Mouse (Mus musculus): ENCODE data around the gene Nceh1. TPM values are rescaled to one million over a fixed set of nuclear protein-coding genes. Genes with fewer than 3 reads are reported as not detected.
A peak's percentile ranks its signal among the peaks of the same experiment; 100 is the strongest.

Nceh1 gene
- total and polyA plus RNA-seq, 2 experiments from 2014 or later = 22.7 to 27.9 TPM

DNA sequence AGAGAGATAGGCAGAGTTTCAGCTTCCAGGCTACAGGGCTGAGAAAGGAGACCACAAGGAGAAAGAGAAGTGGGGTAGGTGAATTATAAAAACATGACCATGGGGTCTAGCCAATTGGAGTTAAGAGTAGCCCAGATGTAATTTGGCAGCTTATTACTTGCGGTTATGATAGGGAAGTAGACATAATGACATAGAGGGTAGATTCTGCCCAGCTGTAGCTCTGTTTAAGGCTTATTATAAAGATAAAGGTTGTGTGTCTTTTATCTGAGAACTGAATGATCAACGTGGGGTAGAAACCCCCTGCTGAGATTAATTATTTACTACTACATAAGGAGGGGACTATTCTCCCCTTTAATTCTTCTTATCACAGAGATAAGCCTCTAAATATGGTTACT lies 20.4 kb upstream of the Nceh1 start:
- no peak overlapping the region for H3K4me3 ChIP-seq (ENCODE audit: low read depth, low read length)
- TF ChIP-seq CTCF (IDR thresholded peaks at IDR 0.05; ENCODE audit: low read depth) = no peak
- H3K9ac ChIP-seq = no peak overlapping the region
- H3K4me2 ChIP-seq (ENCODE audit: low read depth) = no peak overlapping the region
- H3K4me1 ChIP-seq (ENCODE audit: insufficient read depth) = no peaks in the 10 kb centered on the region
- H3K27ac ChIP-seq (ENCODE audit: low read depth, low read length) = no peak overlapping the region
- no peaks in the 10 kb centered on the region for H3K36me3 ChIP-seq (ENCODE audit: insufficient read depth)
- no peaks in the 10 kb centered on the region for H3K9me3 ChIP-seq (ENCODE audit: low read length)
- WGBS = 54% methylated on average over 2 of the region's 2 CpGs
- DNase-seq (no peak), ATAC-seq (no peak)
- no peaks in the 10 kb centered on the region for H3K27me3 ChIP-seq (ENCODE audit: insufficient read depth, low read length)

DNA sequence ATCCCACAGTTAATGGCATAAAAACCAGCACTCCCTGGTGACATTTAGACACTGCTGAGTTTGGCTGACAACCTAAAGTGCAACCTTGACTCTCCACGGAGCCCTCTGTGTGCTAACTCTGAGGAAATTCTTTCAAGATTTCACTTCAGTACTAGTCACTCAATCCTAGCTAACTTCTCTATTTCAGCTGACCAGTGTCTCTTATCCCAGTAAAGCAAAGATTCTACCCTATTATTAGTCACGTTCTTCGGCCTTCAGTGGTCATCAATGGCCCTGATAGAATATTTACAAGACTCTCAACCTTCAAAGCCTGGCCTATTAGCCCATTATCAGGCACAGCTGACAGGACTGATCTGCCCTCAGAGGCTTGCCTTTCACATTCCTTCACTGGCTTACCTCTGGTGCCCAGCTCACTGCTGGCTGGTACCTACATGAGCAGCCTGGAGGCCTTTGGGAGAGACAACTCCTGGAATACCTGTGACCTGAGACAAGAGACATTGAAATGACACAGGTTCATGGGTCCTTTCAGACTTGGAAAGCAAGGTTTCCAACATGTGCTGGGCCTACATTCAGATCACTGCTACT lies 17.2 kb upstream of the Nceh1 start:
- 80% methylated on average over 3 of the region's 3 CpGs for WGBS
- DNase-seq (no peak), ATAC-seq (no peak)
- H3K27ac ChIP-seq (ENCODE audit: low read depth, low read length) = no peak overlapping the region
- H3K36me3 ChIP-seq (ENCODE audit: insufficient read depth) = no peaks in the 10 kb centered on the region
- no peak overlapping the region for H3K4me2 ChIP-seq (ENCODE audit: low read depth)
- H3K9ac ChIP-seq = no peak overlapping the region
- no peaks in the 10 kb centered on the region for H3K9me3 ChIP-seq (ENCODE audit: low read length)
- no peaks in the 10 kb centered on the region for H3K27me3 ChIP-seq (ENCODE audit: insufficient read depth, low read length)
- no peak overlapping the region for H3K4me3 ChIP-seq (ENCODE audit: low read depth, low read length)
- TF ChIP-seq CTCF (IDR thresholded peaks at IDR 0.05; ENCODE audit: low read depth) = no peak
- no peaks in the 10 kb centered on the region for H3K4me1 ChIP-seq (ENCODE audit: insufficient read depth)

DNA sequence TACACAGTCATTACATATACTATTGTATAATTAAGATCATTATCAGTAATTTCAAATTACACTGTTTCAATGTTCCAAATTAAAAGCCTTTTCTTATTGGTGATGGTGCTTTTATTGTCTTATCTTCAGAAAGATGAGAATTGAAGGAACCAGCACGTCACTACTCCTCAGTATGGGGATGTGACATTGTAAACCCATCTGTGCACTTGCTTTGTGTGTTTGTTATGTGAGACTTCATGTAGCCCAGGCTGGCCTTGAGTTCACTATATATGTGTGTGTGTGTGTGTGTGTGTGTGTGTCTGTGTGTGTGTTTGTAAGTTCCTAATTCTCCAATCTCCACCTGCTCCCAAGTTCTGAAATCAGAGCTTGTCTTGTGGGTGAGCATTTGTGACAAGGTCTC lies 12.5 kb upstream of the Nceh1 start:
- no peak overlapping the region for H3K27ac ChIP-seq (ENCODE audit: low read depth, low read length)
- WGBS = 43% methylated on average over 1 of the region's 1 CpGs
- TF ChIP-seq CTCF (IDR thresholded peaks at IDR 0.05; ENCODE audit: low read depth) = no peak
- H3K4me3 ChIP-seq (ENCODE audit: low read depth, low read length) = no peak overlapping the region
- no peaks in the 10 kb centered on the region for H3K9me3 ChIP-seq (ENCODE audit: low read length)
- no peak overlapping the region for H3K9ac ChIP-seq
- no peaks in the 10 kb centered on the region for H3K4me1 ChIP-seq (ENCODE audit: insufficient read depth)
- H3K27me3 ChIP-seq (ENCODE audit: insufficient read depth, low read length) = no peaks in the 10 kb centered on the region
- DNase-seq (no peak), ATAC-seq (no peak)
- no peaks in the 10 kb centered on the region for H3K36me3 ChIP-seq (ENCODE audit: insufficient read depth)
- no peak overlapping the region for H3K4me2 ChIP-seq (ENCODE audit: low read depth)

DNA sequence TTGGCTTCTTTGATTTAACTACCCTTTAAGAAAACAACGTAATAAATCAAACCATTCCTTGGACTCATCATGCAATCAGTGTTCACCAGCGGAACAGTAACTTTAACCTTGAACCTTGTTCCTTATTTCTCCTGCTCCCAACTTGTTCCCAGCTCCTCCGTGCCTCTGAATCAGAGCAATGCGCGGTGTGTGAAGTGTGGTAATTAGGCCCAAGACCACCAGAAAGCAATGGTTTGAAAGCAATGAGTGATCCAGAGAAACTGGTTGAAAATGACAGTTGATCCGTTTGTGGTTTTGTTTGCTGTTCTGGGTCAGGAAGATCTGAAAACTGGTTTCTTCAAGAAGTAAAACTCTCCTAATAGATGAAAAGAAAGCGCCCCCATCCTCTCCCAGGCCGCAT lies 3.1 kb upstream of the Nceh1 start:
- TF ChIP-seq CTCF (IDR thresholded peaks at IDR 0.05; ENCODE audit: low read depth) = no peak
- H3K9ac ChIP-seq = no peak overlapping the region
- no peaks in the 10 kb centered on the region for H3K36me3 ChIP-seq (ENCODE audit: insufficient read depth)
- H3K4me2 ChIP-seq (ENCODE audit: low read depth) = no peak overlapping the region
- ATAC-seq (no peak), DNase-seq (no peak)
- no peaks in the 10 kb centered on the region for H3K4me1 ChIP-seq (ENCODE audit: insufficient read depth)
- WGBS = 86% methylated on average over 8 of the region's 8 CpGs
- H3K9me3 ChIP-seq (ENCODE audit: low read length) = no peaks in the 10 kb centered on the region
- no peaks in the 10 kb centered on the region for H3K27me3 ChIP-seq (ENCODE audit: insufficient read depth, low read length)
- no peak overlapping the region for H3K4me3 ChIP-seq (ENCODE audit: low read depth, low read length)
- no peak overlapping the region for H3K27ac ChIP-seq (ENCODE audit: low read depth, low read length)

DNA sequence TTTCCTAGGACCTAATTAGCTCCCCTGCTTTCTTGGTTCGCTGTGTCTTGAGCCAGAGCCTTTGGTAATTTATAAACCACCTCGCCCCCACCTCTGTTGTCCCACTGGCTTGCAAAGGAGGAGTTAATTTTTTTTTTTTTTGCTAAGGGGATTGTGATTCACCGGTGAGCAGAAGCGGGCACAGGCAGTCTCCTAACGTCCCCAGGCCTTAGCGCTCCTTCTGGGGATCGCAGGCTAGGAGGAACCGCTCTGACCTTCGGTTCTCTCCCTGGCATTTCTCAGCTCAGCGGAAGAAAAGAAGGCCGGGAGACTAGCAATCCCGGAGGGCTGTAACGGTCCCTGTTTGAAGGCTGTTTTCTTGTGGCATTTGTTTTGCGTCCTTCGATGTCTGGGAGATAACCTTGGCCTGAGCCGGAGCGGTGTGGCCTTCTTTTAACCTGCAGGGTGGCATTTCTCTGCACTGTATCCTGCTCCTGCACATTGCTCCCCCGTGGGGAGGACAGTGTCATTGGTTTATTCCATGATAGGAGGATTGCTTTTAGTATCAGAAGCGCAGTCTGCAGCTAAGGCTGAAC lies 923 bp downstream of the Nceh1 start:
- Histone ChIP-seq H3K9me3 (ENCODE audit: low read length) (no peaks in the 10 kb centered on the region), H3K36me3 (ENCODE audit: insufficient read depth) (no peaks in the 10 kb centered on the region), H3K4me3 (ENCODE audit: low read depth, low read length) (peak overlapping the region; percentile 78), H3K9ac (peak overlapping the region; percentile 69), H3K4me1 (ENCODE audit: insufficient read depth) (no peaks in the 10 kb centered on the region), H3K4me2 (ENCODE audit: low read depth) (peak overlapping the region; percentile 97), H3K27ac (ENCODE audit: low read depth, low read length) (peak overlapping the region; percentile 50), H3K27me3 (ENCODE audit: insufficient read depth, low read length) (no peaks in the 10 kb centered on the region)
- ATAC-seq (peak; percentile 53), DNase-seq (peak; percentile 50)
- no peak for TF ChIP-seq CTCF (IDR thresholded peaks at IDR 0.05; ENCODE audit: low read depth)
- 8% methylated on average over 19 of the region's 19 CpGs for whole genome bisulfite sequencing

GRCm38 (mm10) chr3:27188386-27188785 lies 5.6 kb downstream of the Nceh1 start:
- WGBS = 87% methylated on average over 1 of the region's 1 CpGs
- Histone ChIP-seq H3K4me1 (ENCODE audit: insufficient read depth) (no peaks in the 10 kb centered on the region), H3K27me3 (ENCODE audit: insufficient read depth, low read length) (no peaks in the 10 kb centered on the region), H3K4me2 (ENCODE audit: low read depth) (no peak overlapping the region), H3K27ac (ENCODE audit: low read depth, low read length) (no peak overlapping the region), H3K9ac (no peak overlapping the region), H3K4me3 (ENCODE audit: low read depth, low read length) (no peak overlapping the region), H3K9me3 (ENCODE audit: low read length) (no peaks in the 10 kb centered on the region), H3K36me3 (ENCODE audit: insufficient read depth) (no peaks in the 10 kb centered on the region)
- DNase-seq = no peak
- TF ChIP-seq CTCF (IDR thresholded peaks at IDR 0.05; ENCODE audit: low read depth) = no peak
- no peak for ATAC-seq

DNA sequence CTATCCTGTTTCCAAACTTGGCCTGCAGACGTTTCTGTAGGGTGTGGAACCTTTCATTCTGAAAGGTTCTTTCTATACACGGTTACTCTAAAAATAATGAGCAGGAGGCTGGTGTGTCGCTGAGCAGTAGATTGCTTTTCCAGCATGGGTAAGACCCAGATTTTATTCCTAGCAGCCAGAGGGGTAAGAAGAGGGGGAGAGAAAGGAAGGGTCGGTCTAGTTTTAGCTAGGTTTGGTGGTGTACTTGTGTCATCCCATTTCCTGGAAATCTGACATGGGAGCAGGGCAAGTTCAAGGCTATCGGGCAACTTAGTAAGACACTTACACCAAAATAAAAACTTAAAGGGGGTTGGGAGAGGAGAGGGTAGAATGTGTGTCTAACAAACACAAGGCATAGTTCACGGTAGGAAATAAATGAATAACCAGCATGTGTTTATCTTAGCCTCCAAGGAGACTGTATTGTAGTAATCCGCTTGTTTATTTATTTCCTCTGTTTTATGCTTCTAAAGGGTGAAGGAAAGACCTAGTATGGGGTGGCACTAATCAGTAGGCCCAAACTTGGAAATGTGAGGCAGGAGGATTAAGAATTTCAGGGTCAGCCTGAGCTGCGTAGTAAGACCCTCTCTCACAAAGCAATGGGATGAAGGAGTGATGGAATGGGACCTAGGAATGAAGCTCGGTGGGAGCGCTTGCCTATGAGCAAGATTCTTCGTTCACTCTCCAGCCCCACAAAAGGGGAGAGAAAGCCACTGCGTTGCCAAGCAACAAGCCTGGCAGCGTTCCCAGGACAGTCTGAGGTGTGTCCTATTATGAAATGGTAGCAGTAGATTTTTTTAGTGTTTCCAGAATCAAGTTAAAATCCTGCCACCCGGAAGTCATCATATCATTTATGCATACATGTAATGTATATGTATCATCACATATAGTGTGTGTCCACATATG lies 6.8 kb downstream of the Nceh1 start:
- Histone ChIP-seq H3K4me3 (ENCODE audit: low read depth, low read length) (no peak overlapping the region), H3K4me1 (ENCODE audit: insufficient read depth) (no peaks in the 10 kb centered on the region), H3K27ac (ENCODE audit: low read depth, low read length) (no peak overlapping the region), H3K36me3 (ENCODE audit: insufficient read depth) (no peaks in the 10 kb centered on the region), H3K27me3 (ENCODE audit: insufficient read depth, low read length) (no peaks in the 10 kb centered on the region), H3K9me3 (ENCODE audit: low read length) (no peaks in the 10 kb centered on the region), H3K9ac (no peak overlapping the region), H3K4me2 (ENCODE audit: low read depth) (no peak overlapping the region)
- no peak for TF ChIP-seq CTCF (IDR thresholded peaks at IDR 0.05; ENCODE audit: low read depth)
- DNase-seq (peak; percentile 81), ATAC-seq (peak; percentile 76; the same call in 1 of the 2 replicates)
- WGBS = 42% methylated on average over 14 of the region's 14 CpGs
